Mouse (Mus musculus) heart, embryonic 16.5 days (tissue): Measurements from ENCODE around the gene Gm49673. TPM values are rescaled to one million over a fixed set of nuclear protein-coding genes. Genes with fewer than 3 reads are reported as not detected.
"Not testable (repeated sequence)": the region's sequence is repeated elsewhere in the genome, so short reads cannot be mapped to it uniquely, and the experiment has no call there.

ENCODE experiments used
- ATAC-seq: fragments of 200-750 bp; cut with Nextera tagmentation; replicated peaks from 2 replicates; pipeline ENCODE4 v1.8.0; 2017; ENCODE audit warnings: moderate number of reproducible peaks; ENCODE audit not compliant: insufficient read depth, low FRiP score; ENCODE audit errors: extremely low read depth
- H3K27ac ChIP-seq: fragments of 300-500 bp; sonication (generic); 2 replicates; pipeline ENCODE4 v1.5.1; 2014; ENCODE audit warnings: mild to moderate bottlenecking, low read length, control low read depth, moderate library complexity
- H3K27me3 ChIP-seq: fragments of 300-500 bp; sonication (generic); 2 replicates; pipeline ENCODE4 v1.6.1; 2014; ENCODE audit warnings: low read length, mixed read lengths; ENCODE audit not compliant: control insufficient read depth, insufficient read depth
- H3K36me3 ChIP-seq: fragments of 300-500 bp; sonication (generic); 2 replicates; pipeline ENCODE4 v1.6.1; 2014; ENCODE audit not compliant: control insufficient read depth, insufficient read depth
- H3K4me1 ChIP-seq: fragments of 300-500 bp; sonication (generic); 2 replicates; pipeline ENCODE4 v1.6.1; 2014; ENCODE audit warnings: low read length, mixed read lengths; ENCODE audit not compliant: control insufficient read depth, insufficient read depth
- H3K4me2 ChIP-seq: fragments of 300-500 bp; sonication (generic); 2 replicates; pipeline ENCODE4 v1.6.1; 2014; ENCODE audit warnings: low read depth, mild to moderate bottlenecking, control low read depth, low read length
- H3K4me3 ChIP-seq: fragments of 300-500 bp; sonication (generic); 2 replicates; pipeline ENCODE4 v1.5.1; 2014; ENCODE audit warnings: mild to moderate bottlenecking, control low read depth, low read length
- H3K9ac ChIP-seq: fragments of 300-500 bp; sonication (generic); 2 replicates; pipeline ENCODE4 v1.6.1; 2014; ENCODE audit warnings: low read length, control low read depth
- H3K9me3 ChIP-seq: fragments of 300-500 bp; sonication (generic); replicated peaks from 2 replicates; pipeline ENCODE4 v1.6.1; 2016; ENCODE audit warnings: low read length; ENCODE audit not compliant: control insufficient read depth
- WGBS: fragments of 180-500 bp; shearing (Covaris S2); extraction: QIAGEN DNeasy Blood & Tissue Kit; methylation state at CpG from one replicate; pipeline ENCODE4 v1.1.7; 2014; 5-methylcytosine and 5-hydroxymethylcytosine counted together
- polyA plus RNA-seq: library from polyadenylated mRNA; unstranded; fragments of >200 nt; fragmentation: Nextera tagmentation; extraction: Ambion mirVana; gene quantifications from 2 replicates; pipeline ENCODE4 v1.2.1, GENCODE M21; 2015

Gene Gm49673
- polyA plus RNA-seq, 1 experiment from 2014 or later, result not detected

DNA sequence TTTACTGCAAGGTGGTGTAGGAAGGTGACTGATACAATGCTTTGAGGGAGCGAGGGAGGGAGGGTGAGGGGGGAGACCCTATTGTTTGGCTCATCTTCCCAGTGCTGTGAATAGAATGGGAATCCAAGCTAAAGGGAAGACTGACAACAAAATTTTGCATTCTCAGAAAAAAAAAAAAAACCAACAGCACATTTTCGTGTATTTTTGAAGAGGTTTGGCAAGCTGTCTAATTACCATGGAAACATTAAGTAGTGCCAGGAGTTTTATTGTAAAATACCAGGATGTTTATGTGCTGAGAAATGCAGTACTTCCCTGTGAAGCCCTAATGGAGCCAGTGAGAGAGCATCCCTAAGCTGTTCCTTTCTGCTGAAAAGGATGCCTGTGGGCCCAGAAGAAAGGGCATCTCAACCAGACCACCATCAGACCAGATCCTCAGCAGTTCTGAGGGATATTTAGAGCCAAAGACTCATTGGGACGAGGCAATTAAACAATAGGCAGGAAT lies 90.9 kb downstream of the Gm49673 start:
- H3K36me3 ChIP-seq, H3K9me3 ChIP-seq, H3K27ac ChIP-seq, H3K4me2 ChIP-seq, H3K4me3 ChIP-seq, H3K9ac ChIP-seq, ATAC-seq, H3K27me3 ChIP-seq, H3K4me1 ChIP-seq: not testable (repeated sequence)
- WGBS, result 70% methylated on average over 2 of the region's 3 CpGs

DNA sequence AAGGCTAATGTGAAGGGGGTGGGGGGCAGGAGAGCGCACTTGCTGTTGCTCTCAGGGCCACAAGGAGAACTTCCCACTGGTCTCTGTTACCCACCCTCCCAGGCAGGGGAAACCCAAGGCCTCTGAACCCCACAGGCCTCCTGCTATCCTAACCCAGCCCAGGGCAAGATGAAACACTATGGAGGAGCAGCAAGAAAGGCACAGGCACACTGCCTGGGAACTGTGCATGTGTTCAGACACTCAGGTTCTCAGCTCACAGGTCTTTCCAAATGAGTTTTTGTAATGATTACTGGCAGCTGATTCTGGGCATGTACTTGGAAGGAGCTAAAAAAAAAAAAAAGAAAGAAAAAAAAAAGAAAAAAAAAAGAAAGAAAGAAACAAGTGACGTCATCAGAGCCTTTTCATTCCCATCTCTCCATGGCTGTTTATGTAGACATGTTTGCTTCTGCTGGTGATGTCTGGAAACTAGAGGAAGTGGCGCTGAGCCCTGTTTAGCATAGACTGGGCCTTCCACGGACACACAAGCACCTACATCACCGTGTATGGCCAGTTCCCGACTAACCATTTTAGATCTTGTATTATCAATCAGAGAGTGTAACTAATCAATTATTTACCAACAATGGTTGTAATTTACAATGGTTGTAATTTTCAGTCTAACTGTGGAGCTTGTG lies 91.5 kb downstream of the Gm49673 start:
- H3K9me3 ChIP-seq, H3K4me2 ChIP-seq, H3K4me1 ChIP-seq, H3K4me3 ChIP-seq, H3K27me3 ChIP-seq, H3K36me3 ChIP-seq, ATAC-seq, H3K27ac ChIP-seq, H3K9ac ChIP-seq: not testable (repeated sequence)
- WGBS, result 76% methylated on average over 4 of the region's 6 CpGs

DNA sequence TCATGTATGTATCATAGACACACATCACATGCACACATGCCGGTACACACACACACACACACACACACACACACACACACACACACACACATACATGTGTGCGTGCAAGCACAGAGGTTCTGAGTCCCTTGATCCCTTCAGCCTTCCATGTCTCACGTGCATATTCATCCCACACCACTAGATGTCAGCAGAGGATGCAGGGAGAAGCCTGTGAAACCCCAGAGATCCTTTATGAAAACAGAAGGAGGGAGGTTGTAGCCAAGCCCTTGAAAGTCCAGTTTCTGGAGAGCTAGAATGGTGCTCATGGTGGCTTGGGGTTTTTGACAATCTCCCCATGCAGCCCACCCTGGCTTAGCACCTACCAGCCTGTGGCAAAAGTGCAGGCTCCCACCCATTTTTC lies 96.3 kb downstream of the Gm49673 start:
- H3K9me3 ChIP-seq, H3K4me2 ChIP-seq, H3K27me3 ChIP-seq, ATAC-seq, H3K27ac ChIP-seq, H3K4me1 ChIP-seq, H3K36me3 ChIP-seq, H3K4me3 ChIP-seq, H3K9ac ChIP-seq: not testable (repeated sequence)
- WGBS, result 26% methylated on average over 3 of the region's 3 CpGs

DNA sequence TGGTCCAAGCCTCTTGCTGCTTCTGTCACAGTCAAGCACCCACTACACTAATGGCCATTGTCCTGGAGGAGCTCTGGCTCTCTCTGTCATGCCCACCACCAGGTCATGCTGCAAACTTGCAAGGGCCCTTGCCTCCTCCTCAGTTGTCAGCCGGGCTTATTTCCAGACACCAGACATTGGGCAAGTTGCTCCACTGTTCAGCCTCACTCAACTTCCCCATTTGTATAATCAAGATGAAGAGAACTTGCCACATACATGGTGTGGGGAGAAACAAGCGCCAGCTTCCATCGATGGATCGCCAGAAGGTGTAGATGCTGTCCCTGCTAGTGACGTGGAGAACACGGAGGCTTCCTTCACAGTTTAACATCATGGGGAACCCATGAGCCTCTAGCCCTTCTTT lies 97.4 kb downstream of the Gm49673 start:
- not testable (repeated sequence) for H3K36me3 ChIP-seq, H3K27me3 ChIP-seq, H3K4me3 ChIP-seq, ATAC-seq, H3K9me3 ChIP-seq, H3K9ac ChIP-seq, H3K4me2 ChIP-seq, H3K27ac ChIP-seq, H3K4me1 ChIP-seq
- WGBS, result 87% methylated on average over 5 of the region's 6 CpGs

DNA sequence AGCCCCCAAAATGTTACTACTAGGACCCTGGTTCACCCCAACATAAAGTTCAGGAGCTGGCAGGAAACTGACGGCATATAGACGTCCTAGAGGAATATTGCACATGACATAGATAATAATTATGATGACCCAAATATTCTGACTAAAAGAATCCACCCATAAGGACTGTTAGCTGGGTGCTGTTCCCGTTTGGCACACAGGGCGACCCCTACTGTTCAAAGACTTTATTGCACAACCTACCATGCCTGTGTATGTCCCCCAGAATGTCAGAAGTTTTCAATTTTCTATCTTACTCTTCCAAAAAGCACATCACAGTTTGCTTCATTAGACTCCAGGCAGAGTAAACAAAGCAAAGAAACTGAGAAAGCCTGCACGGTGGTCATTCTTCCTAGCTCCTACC lies 101.4 kb downstream of the Gm49673 start:
- not testable (repeated sequence) for ATAC-seq, H3K9ac ChIP-seq, H3K9me3 ChIP-seq, H3K27ac ChIP-seq, H3K4me1 ChIP-seq, H3K4me3 ChIP-seq, H3K27me3 ChIP-seq, H3K4me2 ChIP-seq, H3K36me3 ChIP-seq
- WGBS, result 0% methylated on average over 2 of the region's 5 CpGs

DNA sequence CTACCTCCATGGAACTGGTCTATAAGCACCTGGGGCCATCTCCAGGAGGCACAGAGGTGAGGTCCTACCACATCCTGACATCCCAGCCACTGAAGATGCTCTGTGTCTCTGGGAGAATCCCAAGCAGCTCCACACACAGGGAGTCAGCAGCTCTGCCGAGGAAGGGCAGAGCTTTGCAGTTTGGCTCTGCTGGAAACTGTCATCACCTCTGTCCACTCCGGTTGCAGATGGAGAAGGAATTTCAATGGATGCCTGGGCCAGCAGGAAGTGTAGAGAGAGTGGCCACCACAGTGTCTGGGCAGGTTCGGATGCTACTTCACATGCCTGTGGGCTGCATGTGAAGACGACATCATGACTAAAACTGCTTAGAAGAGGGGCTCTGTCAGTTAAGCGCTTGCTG lies 106.4 kb downstream of the Gm49673 start:
- H3K4me3 ChIP-seq, H3K27ac ChIP-seq, H3K9ac ChIP-seq, H3K4me2 ChIP-seq, H3K27me3 ChIP-seq, H3K36me3 ChIP-seq, H3K9me3 ChIP-seq, H3K4me1 ChIP-seq: not testable (repeated sequence)
- peak; percentile 58; the same call in 1 of the 2 replicates for ATAC-seq
- no CpG with 5 or more reads among the region's 5 CpGs for WGBS

DNA sequence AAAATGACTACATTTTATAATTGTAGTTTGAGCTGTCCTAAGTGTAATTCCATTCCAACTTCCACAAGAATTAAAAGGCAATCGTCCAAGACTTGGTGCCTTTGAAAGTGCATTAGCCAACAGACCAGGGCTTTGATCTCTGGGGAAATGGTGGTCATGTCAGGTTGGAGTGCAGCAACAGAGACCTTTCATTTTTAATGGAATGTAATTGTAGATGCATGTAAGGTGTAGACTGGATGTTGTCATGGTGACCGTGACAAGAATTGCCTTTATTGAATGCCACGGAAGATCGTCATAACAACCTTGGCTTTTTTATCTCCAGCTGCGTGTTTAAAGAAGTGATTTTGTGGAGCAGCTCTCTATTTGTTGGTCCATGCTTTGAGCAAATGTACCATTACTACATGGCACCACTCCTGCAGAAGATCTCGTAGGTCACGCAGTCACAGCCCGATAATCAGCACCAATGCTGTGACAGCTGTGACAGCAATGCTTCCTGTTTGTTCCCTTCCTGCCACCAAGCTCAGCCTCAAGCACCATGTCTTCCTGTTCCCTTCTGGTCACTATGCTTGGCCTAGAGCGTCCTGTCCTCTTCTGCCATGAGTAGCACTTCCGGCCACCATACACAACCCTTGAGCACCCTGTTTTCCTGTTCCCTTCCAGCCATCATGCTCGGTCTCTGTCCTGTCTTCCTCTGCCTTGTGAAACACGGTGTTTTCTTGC lies 107.5 kb downstream of the Gm49673 start:
- H3K4me1 ChIP-seq, H3K36me3 ChIP-seq, ATAC-seq, H3K9me3 ChIP-seq, H3K4me3 ChIP-seq, H3K27me3 ChIP-seq, H3K9ac ChIP-seq, H3K4me2 ChIP-seq, H3K27ac ChIP-seq: not testable (repeated sequence)
- WGBS, result no CpG with 5 or more reads among the region's 12 CpGs

DNA sequence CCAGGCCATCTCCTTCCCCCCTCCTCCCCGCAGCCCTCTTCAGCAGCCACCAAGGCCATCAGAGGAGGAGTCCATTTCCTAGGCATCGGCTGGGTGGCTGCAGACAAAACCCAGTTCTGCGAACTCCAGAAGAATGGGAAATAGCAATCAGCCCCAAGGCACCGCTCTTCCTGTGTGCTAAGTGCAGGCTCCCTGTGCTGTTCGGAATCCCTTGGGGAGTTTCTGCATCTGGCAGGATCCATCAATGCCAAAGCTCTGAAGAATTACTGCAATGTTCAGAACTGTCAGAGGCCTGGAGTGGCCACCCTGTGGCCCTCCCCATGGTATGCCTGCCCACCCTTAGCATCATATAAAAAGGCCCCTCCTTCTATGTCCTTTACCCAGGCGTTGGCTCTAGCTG lies 110.6 kb downstream of the Gm49673 start:
- H3K27me3 ChIP-seq, H3K36me3 ChIP-seq, H3K9me3 ChIP-seq, ATAC-seq, H3K27ac ChIP-seq, H3K4me1 ChIP-seq, H3K4me2 ChIP-seq, H3K4me3 ChIP-seq, H3K9ac ChIP-seq: not testable (repeated sequence)
- 56% methylated on average over 4 of the region's 6 CpGs for WGBS
